11 mouse cellular contexts compared by ENCODE assay signal in the genomic region with DNA sequence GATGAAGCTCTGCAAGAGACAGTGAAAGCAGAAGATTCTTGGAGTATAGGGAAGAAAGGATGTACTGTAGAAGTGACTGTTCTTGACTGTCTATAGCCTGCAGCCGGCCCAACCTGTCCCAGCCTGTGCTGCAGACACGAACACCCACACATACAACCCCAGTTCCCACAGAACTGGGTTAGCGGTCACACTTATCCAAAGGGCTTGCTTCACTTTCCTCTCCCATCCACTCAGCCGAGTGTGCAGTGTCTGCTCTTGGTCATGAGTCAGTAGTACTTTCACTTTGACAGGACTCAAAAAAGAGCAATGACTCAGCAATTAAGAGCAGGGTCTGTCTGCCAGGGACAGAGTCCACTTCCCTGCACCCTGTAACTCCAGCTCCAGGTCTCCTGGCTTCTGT. TPM values are rescaled to one million over a fixed set of nuclear protein-coding genes. Genes with fewer than 3 reads are reported as not detected.
DNase-seq lines count a peak whose midpoint lies in the region; ATAC-seq and TF ChIP-seq lines count a peak whose summit lies in the region.
"Had no signal": no experiment of that assay in that cellular context is flagged by ENCODE, and none has a peak within 500 bp of the region (broad histone marks: within the 10 kb centered on the region; RNA-seq: fewer than 3 reads in every experiment).

No protein-coding gene starts in this region.

- no peak overlapping the region for H3K27ac ChIP-seq in heart, adult 2 months
- no peak overlapping the region for H3K27ac ChIP-seq in limb, embryonic 10.5 days
- no peak overlapping the region for H3K27ac ChIP-seq in forebrain, embryonic 12.5 days
- H3K27ac ChIP-seq: neural tube, embryonic 13.5 days had no signal

- no peak for TF ChIP-seq POLR2A in heart, adult 2 months (IDR thresholded peaks at IDR 0.05; ENCODE audit: insufficient read depth, low read depth, low read length)

- ATAC-seq in forebrain, embryonic 12.5 days (ENCODE audit: low FRiP score): no peak

- WGBS in heart, adult 2 months: 68% methylated on average over 4 of the region's 4 CpGs
- 86% methylated on average over 4 of the region's 4 CpGs for WGBS in limb, embryonic 10.5 days
- WGBS in forebrain, embryonic 12.5 days: 89% methylated on average over 4 of the region's 4 CpGs

- no peak overlapping the region for H3K9ac ChIP-seq in heart, adult 2 months (ENCODE audit: low read depth, low read length)
- H3K9ac ChIP-seq in forebrain, embryonic 12.5 days: no peak overlapping the region
- H3K9ac ChIP-seq: neural tube, embryonic 13.5 days had no signal

- TF ChIP-seq CTCF in heart, adult 2 months (IDR thresholded peaks at IDR 0.05): no peak

- intact Hi-C loops in heart, adult 2 months (cut with DNase I): no loop called here

- H3K36me3 ChIP-seq in heart, adult 2 months (ENCODE audit: control insufficient read depth, insufficient read depth, low read length): no peaks in the 10 kb centered on the region
- peaks cover 70% of the 10 kb centered on the region for H3K36me3 ChIP-seq in limb, embryonic 10.5 days
- peaks cover 37% of the 10 kb centered on the region for H3K36me3 ChIP-seq in forebrain, embryonic 12.5 days (replicated peaks)

- TF ChIP-seq EP300 in heart, adult 2 months (IDR thresholded peaks at IDR 0.05; ENCODE audit: insufficient read depth, low read depth, low read length): no peak

- H3K4me1 ChIP-seq in heart, adult 2 months (ENCODE audit: control insufficient read depth, insufficient read depth, low read length): no peaks in the 10 kb centered on the region
- H3K4me1 ChIP-seq in limb, embryonic 10.5 days: no peaks in the 10 kb centered on the region
- no peaks in the 10 kb centered on the region for H3K4me1 ChIP-seq in forebrain, embryonic 12.5 days

- no peaks in the 10 kb centered on the region for H3K27me3 ChIP-seq in heart, adult 2 months (ENCODE audit: control insufficient read depth, insufficient read depth, low read length)
- no peaks in the 10 kb centered on the region for H3K27me3 ChIP-seq in limb, embryonic 10.5 days (ENCODE audit: low read depth, poor library complexity, severe bottlenecking)
- no peaks in the 10 kb centered on the region for H3K27me3 ChIP-seq in forebrain, embryonic 12.5 days
- H3K27me3 ChIP-seq: neural tube, embryonic 13.5 days had no signal

- no peak overlapping the region for H3K4me3 ChIP-seq in heart, adult 2 months
- H3K4me3 ChIP-seq in limb, embryonic 10.5 days: no peak overlapping the region
- H3K4me3 ChIP-seq in forebrain, embryonic 12.5 days (replicated peaks): no peak overlapping the region
- H3K4me3 ChIP-seq: neural tube, embryonic 13.5 days had no signal

- H3K4me2 ChIP-seq in forebrain, embryonic 12.5 days: no peak overlapping the region
- H3K4me2 ChIP-seq: neural tube, embryonic 13.5 days had no signal

- peak; percentile 26 to 35 for DNase-seq in heart, adult 18-20 months
- no peak for DNase-seq in heart, adult 2 months
- peak; percentile 18 for DNase-seq in urinary bladder, postnatal 14 days (ENCODE audit: low spot score)
- no peak for DNase-seq in urinary bladder, postnatal 25 days (ENCODE audit: low spot score)
- peak; percentile 48 for DNase-seq in liver
- DNase-seq in limb, embryonic 10.5 days (ENCODE audit: low spot score): no peak
- no peak for DNase-seq in thymus, postnatal 0 days (ENCODE audit: low spot score)
- DNase-seq: thymus, postnatal 4 days had no signal

- H3K9me3 ChIP-seq in limb, embryonic 10.5 days (replicated peaks): no peaks in the 10 kb centered on the region
- H3K9me3 ChIP-seq in forebrain, embryonic 12.5 days: no peaks in the 10 kb centered on the region
- H3K9me3 ChIP-seq: neural tube, embryonic 13.5 days had no signal

- no peaks in the 10 kb centered on the region for H3K79me2 ChIP-seq in heart, adult 2 months (replicated peaks; ENCODE audit: control insufficient read depth, insufficient read depth, low read length)

RNA-seq across cellular contexts. Expression of gene Ascc2, which starts 23.8 kb away (rescaled TPM):
- 10 to 100 TPM; 15.0 to 16.1 TPM for total RNA-seq in heart, adult 18-20 months (2021)
- total RNA-seq in heart, adult 2 months (2021): 10 to 100 TPM; 14.1 to 14.5 TPM
- polyA plus RNA-seq in heart, adult 2 months (2012; rRNA removed): 9.7 and 12.6 TPM in 2 replicates
- 40.3 and 40.5 TPM in 2 replicates for polyA plus RNA-seq in limb, embryonic 10.5 days (2016; fragmentation: Nextera tagmentation; extraction: Ambion mirVana)
- polyA plus RNA-seq in thymus, postnatal 0 days (2015; fragmentation: Nextera tagmentation; extraction: Ambion mirVana): 27.3 and 27.4 TPM in 2 replicates
- polyA plus RNA-seq in forebrain, embryonic 12.5 days (2016; fragmentation: Nextera tagmentation; extraction: Ambion mirVana): 32.6 TPM in 2 replicates

RNA-seq across cellular contexts. Expression of gene Gm11032, which starts 41.5 kb away (rescaled TPM):
- total RNA-seq in heart, adult 18-20 months (2021): not detected
- total RNA-seq in heart, adult 2 months (2021): not detected
- not detected in 2 replicates for polyA plus RNA-seq in heart, adult 2 months (2012; rRNA removed)
- not detected in 2 replicates for polyA plus RNA-seq in limb, embryonic 10.5 days (2016; fragmentation: Nextera tagmentation; extraction: Ambion mirVana)
- not detected in 2 replicates for polyA plus RNA-seq in thymus, postnatal 0 days (2015; fragmentation: Nextera tagmentation; extraction: Ambion mirVana)
- polyA plus RNA-seq in forebrain, embryonic 12.5 days (2016; fragmentation: Nextera tagmentation; extraction: Ambion mirVana): not detected in 2 replicates
- polyA plus RNA-seq: embryonic facial prominence, embryonic 14.5 days; neural tube, embryonic 13.5 days had no signal

RNA-seq across cellular contexts. Expression of gene Uqcr10, which starts 42.8 kb away (rescaled TPM):
- total RNA-seq in heart, adult 18-20 months (2021): 1,000 to 10,000 TPM; 1,576 to 1,640 TPM
- total RNA-seq in heart, adult 2 months (2021): 1,000 to 10,000 TPM; 1,404 to 1,617 TPM
- polyA plus RNA-seq in heart, adult 2 months (2012; rRNA removed): 2,007 and 2,149 TPM in 2 replicates
- polyA plus RNA-seq in limb, embryonic 10.5 days (2016; fragmentation: Nextera tagmentation; extraction: Ambion mirVana): 672 and 718 TPM in 2 replicates
- polyA plus RNA-seq in thymus, postnatal 0 days (2015; fragmentation: Nextera tagmentation; extraction: Ambion mirVana): 1,084 and 1,132 TPM in 2 replicates
- 510 and 566 TPM in 2 replicates for polyA plus RNA-seq in forebrain, embryonic 12.5 days (2016; fragmentation: Nextera tagmentation; extraction: Ambion mirVana)

RNA-seq across cellular contexts. Expression of gene Zmat5, which starts 43.2 kb away (rescaled TPM):
- 10 to 100 TPM; 24.7 to 25.5 TPM for total RNA-seq in heart, adult 18-20 months (2021)
- 10 to 100 TPM; 22.2 to 26.3 TPM for total RNA-seq in heart, adult 2 months (2021)
- polyA plus RNA-seq in heart, adult 2 months (2012; rRNA removed): 32.1 and 36.2 TPM in 2 replicates
- polyA plus RNA-seq in limb, embryonic 10.5 days (2016; fragmentation: Nextera tagmentation; extraction: Ambion mirVana): 83.0 and 83.7 TPM in 2 replicates
- 91.0 and 95.8 TPM in 2 replicates for polyA plus RNA-seq in thymus, postnatal 0 days (2015; fragmentation: Nextera tagmentation; extraction: Ambion mirVana)
- 74.0 and 75.0 TPM in 2 replicates for polyA plus RNA-seq in forebrain, embryonic 12.5 days (2016; fragmentation: Nextera tagmentation; extraction: Ambion mirVana)

Comparison
In these comparisons a context has a peak if more than half of its experiments do, and no peak if none do; other contexts are left out.
1. DNase-seq: peak in heart, adult 18-20 months (2 of 2), urinary bladder, postnatal 14 days (single experiment) and liver (single experiment); none in heart, adult 2 months (0 of 2), urinary bladder, postnatal 25 days (single experiment), limb, embryonic 10.5 days (single experiment) and thymus, postnatal 0 days (single experiment).